Mouse (Mus musculus): Measurements from ENCODE around the gene Cd300lg.

Gene Cd300lg

DNA sequence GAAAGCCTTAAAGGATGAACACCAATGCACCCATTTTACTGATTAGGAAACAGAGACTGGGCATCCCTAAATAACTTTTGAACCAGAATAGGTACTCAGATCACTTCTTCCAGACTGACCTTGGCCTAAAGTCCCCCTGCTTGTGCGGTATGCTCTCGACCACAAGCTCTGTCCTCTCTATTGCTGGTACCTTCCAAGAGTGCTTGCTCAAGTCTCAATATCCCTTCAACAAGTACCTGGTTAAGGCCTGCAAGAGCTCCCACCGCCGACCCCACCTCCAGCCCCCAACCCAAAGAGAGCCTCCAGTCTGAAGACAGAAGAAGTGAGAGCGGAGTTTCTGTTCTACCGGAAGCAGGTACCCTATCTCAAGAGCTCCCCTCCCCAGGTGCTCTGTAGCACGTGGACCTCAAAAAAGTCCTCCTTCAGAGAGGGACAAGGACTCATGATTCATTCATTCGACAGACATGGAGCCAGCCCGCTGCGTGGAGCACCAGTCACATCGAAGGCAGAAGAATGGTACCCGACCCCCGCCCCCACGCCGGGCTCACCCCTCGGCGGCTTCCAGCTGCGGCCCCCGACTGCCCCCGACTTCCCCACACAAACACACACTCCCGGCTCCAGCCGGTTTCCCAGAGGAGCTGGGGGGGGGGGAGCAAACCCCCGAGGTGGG is 15.2 kb upstream of the Cd300lg start:
- peak; percentile 33 for DNase-seq

DNA sequence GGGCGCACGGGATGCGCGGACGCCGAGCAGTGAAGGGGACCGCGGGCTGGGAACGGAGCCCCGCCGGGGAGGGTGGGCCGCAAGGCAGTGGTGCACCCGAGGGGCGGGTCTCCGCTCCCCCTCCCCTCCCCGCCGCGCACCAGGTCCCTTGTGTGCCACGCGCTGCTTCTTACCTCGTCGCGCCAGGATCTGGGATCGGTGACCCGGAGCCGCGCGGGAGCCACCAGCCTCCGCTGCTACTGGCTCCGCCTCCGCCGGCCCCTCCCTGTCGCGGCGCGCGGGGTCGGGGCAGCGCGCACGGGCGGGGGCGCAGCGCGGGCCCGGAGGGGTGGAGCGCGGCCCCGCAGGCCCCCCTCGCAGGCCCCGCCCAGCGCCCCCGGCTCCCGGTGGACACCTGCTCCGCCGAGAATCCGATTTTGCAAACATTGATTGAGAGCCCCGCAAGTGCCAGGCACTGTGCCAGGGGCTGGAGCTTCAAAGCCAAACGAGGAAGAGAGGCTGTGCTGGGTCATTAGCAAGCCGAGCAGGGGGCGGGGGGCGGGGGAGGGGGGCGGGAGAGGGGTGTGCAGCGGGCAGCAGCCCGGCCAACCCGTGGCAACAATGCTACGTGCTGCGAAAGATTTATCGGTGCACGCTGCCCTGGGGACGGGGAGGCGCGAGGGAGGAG is 14.5 kb upstream of the Cd300lg start:
- DNase-seq, result peak; percentile 75

DNA sequence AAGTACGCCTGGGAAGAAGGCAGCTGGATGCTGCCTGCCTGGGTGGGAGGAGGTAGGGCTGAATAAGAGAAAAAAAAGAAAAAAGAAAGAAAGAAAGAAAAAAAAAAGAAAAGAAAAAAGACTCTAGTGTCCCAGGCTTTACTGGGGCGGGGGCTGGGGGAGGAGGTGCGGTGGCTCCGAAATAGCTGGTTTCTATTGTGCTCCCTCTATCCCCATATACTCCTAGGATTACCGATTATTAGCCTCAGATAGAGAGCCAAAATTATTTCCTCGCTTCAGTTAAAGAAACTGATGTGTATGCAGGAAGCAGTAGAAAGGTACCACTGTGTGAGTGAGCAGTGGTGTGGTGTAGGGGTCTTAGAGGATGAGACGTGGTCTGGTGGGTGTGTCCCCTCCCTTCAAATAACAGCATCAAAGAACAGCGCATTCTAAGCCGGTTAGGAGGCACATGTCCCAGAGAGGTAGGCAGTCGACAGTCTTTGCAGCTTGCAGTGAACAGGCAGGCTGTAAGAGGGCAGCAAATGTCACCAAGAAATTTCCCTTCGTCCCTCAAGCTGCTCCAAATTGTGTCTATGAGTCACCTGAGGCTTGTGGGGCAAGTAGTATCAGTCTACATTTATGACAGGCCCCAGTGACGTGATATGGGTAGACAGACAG is 13.8 kb upstream of the Cd300lg start:
- no peak for DNase-seq

- DNase-seq, result no peak
These were observed 13.1 kb upstream of the Cd300lg start, which contains the start of gene Mpp3 for GRCm38 (mm10) chr11:102028087-102028816. Mpp3 (minus strand) TSS chr11:102028461.

GRCm38 (mm10) chr11:102029304-102029703 is 12.0 kb upstream of the Cd300lg start:
- no peak for DNase-seq

- DNase-seq, result no peak
These were observed 11.3 kb upstream of the Cd300lg start for GRCm38 (mm10) chr11:102029966-102030365.

DNA sequence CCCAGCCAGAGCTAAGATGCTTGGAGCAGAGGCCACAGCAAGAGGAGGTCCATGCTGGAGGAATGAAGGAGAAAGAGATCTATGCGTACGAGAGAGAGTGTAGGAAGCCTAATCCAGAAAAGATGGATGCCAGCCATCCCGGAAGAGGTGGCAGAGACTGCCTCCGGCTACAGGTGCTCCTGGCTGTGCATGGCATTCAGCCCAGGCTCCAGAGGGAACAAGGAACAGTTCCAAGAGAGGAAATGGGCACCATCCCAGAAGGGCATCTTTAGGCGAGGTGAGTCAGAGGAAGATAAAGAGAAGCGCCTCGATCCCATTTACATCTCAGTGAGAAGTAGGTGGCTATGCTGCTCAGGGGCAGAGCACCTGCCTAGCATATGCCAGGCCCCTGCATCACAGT is 10.2 kb upstream of the Cd300lg start:
- DNase-seq, result peak; percentile 63

GRCm38 (mm10) chr11:102033055-102033591 is 8.2 kb upstream of the Cd300lg start:
- DNase-seq, result no peak

GRCm38 (mm10) chr11:102034887-102035286 is 6.4 kb upstream of the Cd300lg start:
- no peak for DNase-seq

DNA sequence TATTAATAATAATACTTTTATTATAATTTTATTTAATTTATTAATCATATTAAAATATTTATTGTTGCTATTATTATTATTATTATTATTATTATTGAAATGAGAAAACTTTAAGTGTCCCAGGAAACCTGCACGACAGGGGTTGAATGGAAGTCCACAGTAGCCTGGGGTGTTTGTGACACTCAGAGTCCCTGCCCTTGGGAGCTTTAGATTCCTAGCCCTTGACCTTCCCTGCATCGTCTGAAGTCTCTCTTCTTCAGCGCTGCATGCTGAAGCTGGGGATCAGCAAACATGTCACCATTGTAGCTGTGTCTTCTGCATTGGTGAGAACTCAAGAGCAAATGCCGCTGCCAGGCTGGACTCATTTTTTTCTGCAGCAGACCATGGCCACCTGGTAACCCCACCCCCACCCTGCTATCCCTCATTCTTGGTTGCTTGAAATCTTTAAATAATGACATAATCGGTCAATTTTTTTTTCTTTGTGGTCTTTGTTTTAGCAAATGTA is 5.8 kb upstream of the Cd300lg start:
- DNase-seq, result no peak

DNA sequence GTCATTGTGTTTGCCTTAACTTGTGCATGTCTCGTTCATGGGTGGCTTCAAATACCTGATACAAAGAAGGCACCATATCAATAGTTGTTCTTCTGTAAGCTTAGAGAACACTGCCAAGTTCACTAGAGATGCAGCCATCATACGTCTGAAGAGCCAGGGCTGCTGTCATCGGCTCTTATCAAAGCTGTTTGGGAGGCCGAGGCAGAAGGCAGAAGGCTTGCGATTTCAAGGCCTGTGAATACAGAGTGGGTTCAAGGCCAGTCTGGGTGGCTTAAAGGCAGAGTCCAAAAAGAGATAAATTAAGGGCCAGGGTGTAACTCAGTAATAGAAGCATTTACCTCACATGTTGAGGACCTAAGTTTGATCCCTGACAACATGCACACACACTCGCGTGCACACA is 5.0 kb upstream of the Cd300lg start:
- DNase-seq, result no peak

GRCm38 (mm10) chr11:102037789-102038188 is 3.5 kb upstream of the Cd300lg start:
- DNase-seq, result no peak

GRCm38 (mm10) chr11:102039487-102040137 is 1.7 kb upstream of the Cd300lg start:
- no peak for DNase-seq

DNA sequence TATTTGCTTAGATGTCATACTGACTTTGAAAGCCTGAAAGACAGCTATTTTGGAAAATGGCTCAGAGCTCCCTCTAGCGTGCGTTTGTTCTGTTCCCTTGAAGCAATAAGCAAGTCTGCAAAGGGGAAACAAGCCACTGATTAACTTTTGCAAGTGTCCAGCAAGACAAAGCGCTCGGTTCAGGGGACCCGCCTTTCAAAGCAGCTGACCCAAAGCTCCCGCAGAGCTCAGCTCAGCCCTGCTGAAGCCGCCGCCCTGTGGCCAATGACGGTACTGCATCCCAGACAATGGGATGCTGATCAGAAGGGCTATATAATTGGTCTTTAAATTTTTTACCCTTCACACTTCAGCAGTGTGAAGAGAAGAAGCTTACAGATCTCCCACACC is 1.2 kb upstream of the Cd300lg start:
- peak; percentile 51 for DNase-seq

DNA sequence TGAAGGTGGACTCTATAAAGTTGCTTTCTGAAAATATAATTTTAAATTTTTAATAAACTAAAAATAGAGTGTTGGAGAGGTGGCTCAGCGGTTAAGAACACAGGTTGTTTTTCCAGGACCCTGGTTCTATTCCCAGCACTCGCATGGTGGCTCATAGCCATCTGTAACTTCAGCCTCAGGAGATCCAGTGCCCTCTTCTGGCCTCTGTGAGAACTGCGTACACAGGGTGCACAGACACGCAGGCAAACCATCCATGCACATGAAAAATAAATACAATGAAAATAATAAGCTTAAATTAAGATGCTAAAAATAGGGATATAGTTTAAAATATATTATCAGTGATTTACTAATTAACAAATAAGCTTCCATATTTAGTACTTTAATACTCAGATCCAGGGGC is 663 bp upstream of the Cd300lg start:
- no peak for DNase-seq

GRCm38 (mm10) chr11:102042971-102043370 is 1.7 kb downstream of the Cd300lg start:
- DNase-seq, result no peak

DNA sequence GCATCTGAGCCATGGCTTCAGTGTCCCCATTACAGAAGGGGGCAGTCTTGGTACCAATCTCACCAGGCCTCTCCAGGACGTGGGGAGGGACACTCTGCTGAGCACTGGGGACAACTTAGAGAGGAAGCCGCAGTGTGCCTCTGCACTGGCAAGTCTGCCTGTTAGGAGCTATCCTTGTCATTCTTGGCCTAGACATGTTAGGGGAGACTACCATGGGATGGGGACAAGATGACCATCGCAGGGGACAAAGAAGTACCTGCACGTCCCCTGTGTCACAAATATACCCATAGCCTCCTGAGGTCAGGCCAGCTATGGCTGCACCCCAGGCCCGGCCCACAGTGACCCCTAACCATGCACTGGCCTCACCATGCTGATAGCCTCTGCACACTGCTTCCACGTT is 2.1 kb downstream of the Cd300lg start:
- no peak for DNase-seq

- DNase-seq, result no peak
These were observed 3.4 kb downstream of the Cd300lg start for GRCm38 (mm10) chr11:102044691-102045212.

GRCm38 (mm10) chr11:102046607-102047006 is 5.3 kb downstream of the Cd300lg start:
- no peak for DNase-seq

- DNase-seq, result no peak
These were observed 8.7 kb downstream of the Cd300lg start for GRCm38 (mm10) chr11:102049875-102050482.

- no peak for DNase-seq
These were observed 10.2 kb downstream of the Cd300lg start for GRCm38 (mm10) chr11:102051541-102051940.

- DNase-seq, result no peak
These were observed 10.6 kb downstream of the Cd300lg start for GRCm38 (mm10) chr11:102051954-102052353.
